Mouse (Mus musculus): ENCODE data around the gene Gm11172. TPM values are rescaled to one million over a fixed set of nuclear protein-coding genes. Genes with fewer than 3 reads are reported as not detected.
"Not testable (repeated sequence)": the region's sequence is repeated elsewhere in the genome, so short reads cannot be mapped to it uniquely, and the experiment has no call there.

Gene Gm11172
- polyA plus RNA-seq, 1 experiment: not detected

DNA sequence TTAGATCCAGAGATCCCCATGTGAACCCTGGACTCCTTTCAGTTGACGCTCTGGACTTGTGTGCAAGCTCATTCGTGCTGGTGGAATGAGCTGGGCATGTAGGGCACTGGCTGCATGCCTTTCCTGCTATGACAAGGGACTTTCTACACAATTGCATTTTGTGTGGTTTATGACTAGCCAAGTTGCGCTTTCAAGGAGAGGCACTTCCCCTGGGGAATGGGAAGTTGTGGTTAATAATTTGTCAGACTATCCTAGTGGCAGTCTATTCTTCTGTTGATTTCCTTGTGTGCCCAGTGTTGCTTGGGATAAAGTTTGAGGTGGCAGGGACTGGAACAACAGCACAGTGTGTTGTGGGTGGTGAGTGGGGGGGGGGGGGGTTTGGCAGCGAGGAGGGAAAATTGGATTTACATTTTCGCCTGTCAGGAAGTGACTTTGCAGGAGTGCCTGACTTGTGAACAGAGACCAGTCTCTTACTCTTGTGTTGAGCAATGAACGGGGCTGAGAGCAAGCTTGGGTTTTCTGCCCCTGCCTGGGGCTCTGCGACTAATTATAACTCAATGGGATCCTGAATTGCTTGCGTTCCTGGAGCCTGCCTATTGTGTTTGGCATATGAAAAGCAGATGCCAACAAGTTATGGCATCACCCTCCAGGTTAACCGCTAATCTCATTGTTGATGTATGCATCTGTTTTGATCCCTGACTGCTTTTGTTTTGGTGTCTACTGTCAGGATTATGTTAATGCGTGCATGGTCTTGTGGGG lies 26.0 kb downstream of the Gm11172 start:
- WGBS: 23% methylated on average over 10 of the region's 10 CpGs
- Histone ChIP-seq H3K4me1 (ENCODE audit: control insufficient read depth, insufficient read depth, low read length) (peaks cover 14% of the 10 kb centered on the region), H3K4me3 (replicated peaks; ENCODE audit: extremely low read depth, low read depth, low read length) (no peak overlapping the region)
- no peak for TF ChIP-seq POLR2A (IDR thresholded peaks at IDR 0.05; ENCODE audit: borderline replicate concordance, extremely low read depth, low read depth, low read length)
- no peak for DNase-seq

DNA sequence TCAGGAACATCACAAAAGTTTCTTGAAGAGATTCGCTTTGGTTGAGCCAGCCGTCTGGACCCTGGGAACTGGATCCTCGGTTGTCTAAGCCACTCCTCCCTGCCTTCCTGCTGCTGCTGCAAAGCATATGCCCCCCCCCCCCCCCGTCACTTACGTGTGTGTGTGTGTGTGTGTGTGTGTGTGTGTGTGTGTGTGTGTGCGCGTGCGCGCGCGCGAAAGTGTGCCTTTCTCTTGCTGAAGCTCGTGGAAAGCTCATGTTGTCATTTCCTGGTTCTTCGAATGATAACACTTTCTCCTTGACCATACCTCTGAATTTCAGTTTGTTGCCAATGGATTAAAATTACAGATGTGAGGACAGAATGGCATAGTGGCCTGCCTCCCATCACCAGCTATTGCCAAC lies 27.3 kb downstream of the Gm11172 start:
- 88% methylated on average over 13 of the region's 14 CpGs for WGBS
- Histone ChIP-seq H3K4me1 (ENCODE audit: control insufficient read depth, insufficient read depth, low read length) (peaks cover 18% of the 10 kb centered on the region), H3K4me3 (replicated peaks; ENCODE audit: extremely low read depth, low read depth, low read length) (no peak overlapping the region)
- no peak for DNase-seq
- TF ChIP-seq CTCF (IDR thresholded peaks at IDR 0.05; ENCODE audit: insufficient read depth, low read length): no peak
- TF ChIP-seq POLR2A (IDR thresholded peaks at IDR 0.05; ENCODE audit: borderline replicate concordance, extremely low read depth, low read depth, low read length): no peak

DNA sequence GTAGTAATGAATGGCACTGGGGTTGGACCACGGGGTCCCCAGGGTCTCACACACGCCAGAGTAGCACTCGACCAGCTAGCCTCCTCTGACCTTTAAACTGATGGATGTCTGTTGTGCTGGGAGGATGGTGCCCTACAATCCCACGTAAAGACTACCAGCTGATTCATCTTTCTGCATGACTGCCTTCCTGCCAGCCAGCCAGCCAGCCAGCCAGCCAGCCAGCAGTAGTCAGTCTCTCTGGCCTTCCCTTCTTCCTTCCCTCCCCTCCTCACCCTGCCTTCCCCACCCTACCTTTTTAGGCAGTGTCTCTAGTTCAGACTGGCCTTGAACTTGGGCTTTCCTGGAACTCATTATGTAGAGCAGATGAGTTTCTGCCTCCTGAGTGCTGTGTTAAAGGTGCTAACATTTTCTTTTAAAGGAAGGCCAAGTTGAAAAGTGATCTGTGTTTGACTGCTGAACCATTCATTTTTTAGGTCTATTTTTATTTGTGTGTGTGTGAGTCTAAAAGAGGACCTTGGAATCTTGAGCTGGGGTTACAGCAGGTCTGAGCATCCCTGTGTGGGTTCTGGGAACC lies 29.7 kb downstream of the Gm11172 start:
- DNase-seq: no peak
- WGBS: 74% methylated on average over 4 of the region's 4 CpGs
- no peak overlapping the region for H3K4me3 ChIP-seq (replicated peaks; ENCODE audit: extremely low read depth, low read depth, low read length)
- no peak for TF ChIP-seq POLR2A (IDR thresholded peaks at IDR 0.05; ENCODE audit: borderline replicate concordance, extremely low read depth, low read depth, low read length)
- H3K4me1 ChIP-seq (ENCODE audit: control insufficient read depth, insufficient read depth, low read length): peaks cover 16% of the 10 kb centered on the region

GRCm38 (mm10) chr16:10843486-10844318 lies 31.0 kb downstream of the Gm11172 start:
- Histone ChIP-seq H3K4me3 (replicated peaks; ENCODE audit: extremely low read depth, low read depth, low read length) (peak overlapping the region; percentile 35), H3K4me1 (ENCODE audit: control insufficient read depth, insufficient read depth, low read length) (peaks cover 9% of the 10 kb centered on the region)
- peak; percentile 35 for DNase-seq
- 8% methylated on average over 18 of the region's 18 CpGs for WGBS
- TF ChIP-seq POLR2A (IDR thresholded peaks at IDR 0.05; ENCODE audit: borderline replicate concordance, extremely low read depth, low read depth, low read length) (no peak), CTCF (IDR thresholded peaks at IDR 0.05; ENCODE audit: insufficient read depth, low read length) (no peak)

- DNase-seq: no peak
- no peak for TF ChIP-seq POLR2A (IDR thresholded peaks at IDR 0.05; ENCODE audit: borderline replicate concordance, extremely low read depth, low read depth, low read length)
- no peak for TF ChIP-seq CTCF (IDR thresholded peaks at IDR 0.05; ENCODE audit: insufficient read depth, low read length)
- Histone ChIP-seq H3K4me1 (ENCODE audit: control insufficient read depth, insufficient read depth, low read length) (peaks cover 9% of the 10 kb centered on the region), H3K4me3 (replicated peaks; ENCODE audit: extremely low read depth, low read depth, low read length) (no peak overlapping the region)
- WGBS: 32% methylated on average over 6 of the region's 6 CpGs
Observed at GRCm38 (mm10) chr16:10844319-10844670, 31.6 kb downstream of the Gm11172 start.

GRCm38 (mm10) chr16:10845952-10846351 lies 33.2 kb downstream of the Gm11172 start:
- no peak for DNase-seq
- 90% methylated on average over 6 of the region's 6 CpGs for WGBS
- H3K4me1 ChIP-seq (ENCODE audit: control insufficient read depth, insufficient read depth, low read length): peaks cover 14% of the 10 kb centered on the region
- TF ChIP-seq CTCF (IDR thresholded peaks at IDR 0.05; ENCODE audit: insufficient read depth, low read length): no peak
- TF ChIP-seq POLR2A (IDR thresholded peaks at IDR 0.05; ENCODE audit: borderline replicate concordance, extremely low read depth, low read depth, low read length): no peak
- no peak overlapping the region for H3K4me3 ChIP-seq (replicated peaks; ENCODE audit: extremely low read depth, low read depth, low read length)

DNA sequence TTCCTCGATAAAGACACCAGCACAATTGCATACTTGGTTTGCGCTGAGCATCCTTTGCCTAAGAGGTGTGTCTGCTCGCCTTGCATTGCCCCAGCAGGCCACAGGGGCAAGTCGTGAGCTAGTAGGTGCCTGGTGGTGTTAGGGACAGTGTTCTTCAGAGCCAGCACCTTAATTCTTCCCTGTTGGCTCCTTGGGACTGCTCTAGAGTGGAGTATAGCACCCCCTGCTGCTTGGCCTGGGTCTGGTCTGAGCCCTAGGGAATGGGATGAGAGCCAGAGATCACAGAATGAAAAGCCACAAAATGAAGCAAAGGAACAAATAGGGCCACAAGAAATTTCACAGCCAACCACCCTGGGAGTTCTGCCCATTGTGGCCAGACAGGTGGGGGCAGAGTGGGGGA lies 33.8 kb downstream of the Gm11172 start:
- Histone ChIP-seq H3K4me3 (replicated peaks; ENCODE audit: extremely low read depth, low read depth, low read length) (no peak overlapping the region), H3K4me1 (ENCODE audit: control insufficient read depth, insufficient read depth, low read length) (peaks cover 14% of the 10 kb centered on the region)
- DNase-seq: peak; percentile 58
- 55% methylated on average over 4 of the region's 4 CpGs for WGBS
- TF ChIP-seq POLR2A (IDR thresholded peaks at IDR 0.05; ENCODE audit: borderline replicate concordance, extremely low read depth, low read depth, low read length) (no peak), CTCF (IDR thresholded peaks at IDR 0.05; ENCODE audit: insufficient read depth, low read length) (peak; percentile 83)

DNA sequence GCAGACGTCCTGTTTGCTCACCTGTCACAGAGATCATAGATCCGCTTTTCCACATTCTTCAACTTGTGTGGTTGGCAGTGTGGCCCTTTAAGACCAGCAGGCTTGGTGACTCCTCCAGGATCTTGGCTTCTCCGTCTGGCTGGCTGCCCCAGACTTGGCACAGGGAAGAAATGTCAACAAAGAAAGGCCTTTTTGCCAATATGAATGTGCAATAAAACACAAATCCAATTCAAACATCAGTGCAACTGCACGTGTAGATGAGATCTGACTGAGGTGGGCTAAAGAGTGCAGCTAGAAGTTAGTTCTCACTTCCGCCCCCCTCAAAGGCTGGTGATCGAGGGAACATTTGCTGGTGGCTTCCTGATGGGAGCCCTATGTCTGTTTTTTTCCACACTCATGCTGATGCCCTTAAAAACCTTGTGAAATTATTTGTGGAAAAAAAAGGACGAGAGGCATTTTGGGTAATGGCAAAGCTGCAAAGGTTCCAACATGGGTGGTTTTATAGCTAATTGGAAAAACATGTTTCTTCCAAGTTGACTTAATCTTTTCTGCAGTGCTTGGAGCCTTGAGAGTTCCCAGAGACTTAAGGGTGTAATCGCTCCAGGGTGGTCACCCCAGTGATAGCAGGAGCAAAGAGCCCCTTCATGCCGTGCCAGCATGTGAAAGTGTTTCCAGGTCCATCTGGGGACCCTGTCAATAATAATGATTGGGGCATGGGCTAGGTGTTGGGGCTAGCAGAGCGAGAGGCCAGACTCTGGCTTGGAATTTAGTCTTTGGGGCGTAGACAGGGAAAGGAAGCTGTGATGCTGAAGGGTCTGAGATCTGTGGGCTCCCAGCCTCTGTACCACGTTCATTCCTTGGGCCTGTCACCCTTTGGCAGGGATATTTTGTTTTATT lies 37.5 kb downstream of the Gm11172 start:
- 39% methylated on average over 12 of the region's 12 CpGs for WGBS
- peak; percentile 73 for DNase-seq
- H3K4me1 ChIP-seq (ENCODE audit: control insufficient read depth, insufficient read depth, low read length): peaks cover 5% of the 10 kb centered on the region; the same call in 1 of the 2 replicates
- TF ChIP-seq CTCF (IDR thresholded peaks at IDR 0.05; ENCODE audit: insufficient read depth, low read length) (no peak), POLR2A (IDR thresholded peaks at IDR 0.05; ENCODE audit: borderline replicate concordance, extremely low read depth, low read depth, low read length) (no peak)
- no peak overlapping the region for H3K4me3 ChIP-seq (replicated peaks; ENCODE audit: extremely low read depth, low read depth, low read length)

DNA sequence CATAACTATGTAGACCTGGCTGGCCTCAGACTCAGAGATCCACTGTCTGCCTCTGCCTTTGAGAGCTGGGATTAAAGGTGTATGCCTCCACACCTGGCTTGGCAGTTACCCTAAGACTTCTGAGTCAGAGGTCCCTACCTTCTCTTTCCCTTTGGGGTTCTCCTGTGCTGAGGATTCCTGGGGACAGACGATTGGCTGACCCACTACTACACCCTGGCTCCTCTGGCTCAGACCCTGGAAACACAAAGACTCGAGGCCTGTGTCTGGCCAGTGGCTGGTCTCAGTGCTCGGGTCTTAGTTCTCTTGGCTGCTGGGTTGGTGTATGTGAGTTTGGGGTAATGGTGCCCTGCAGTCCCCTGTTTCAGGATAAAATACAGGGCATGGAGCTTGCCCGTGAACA lies 38.2 kb downstream of the Gm11172 start:
- WGBS: 70% methylated on average over 4 of the region's 4 CpGs
- no peak for TF ChIP-seq POLR2A (IDR thresholded peaks at IDR 0.05; ENCODE audit: borderline replicate concordance, extremely low read depth, low read depth, low read length)
- no peak for TF ChIP-seq CTCF (IDR thresholded peaks at IDR 0.05; ENCODE audit: insufficient read depth, low read length)
- H3K4me1 ChIP-seq (ENCODE audit: control insufficient read depth, insufficient read depth, low read length): peaks cover 5% of the 10 kb centered on the region; the same call in 1 of the 2 replicates
- no peak overlapping the region for H3K4me3 ChIP-seq (replicated peaks; ENCODE audit: extremely low read depth, low read depth, low read length)
- no peak for DNase-seq

- not testable (repeated sequence) for H3K4me3 ChIP-seq (replicated peaks; ENCODE audit: extremely low read depth, low read depth, low read length); DNase-seq; H3K4me1 ChIP-seq (ENCODE audit: control insufficient read depth, insufficient read depth, low read length)
- 93% methylated on average over 10 of the region's 10 CpGs for WGBS
Observed at GRCm38 (mm10) chr16:10852216-10852615, 39.5 kb downstream of the Gm11172 start.
